Mouse (Mus musculus) spleen, adult 2 months (tissue): ENCODE measurements at regions not wholly inside any gene's neighbourhood (a gene's known extent, or its start where the extent isn't known, plus 50 kb on each side); places are given as distances from the start of the nearest gene placed in this dataset.

Experiments
- DNase-seq, 2 experiments: peaks; one replicate each; pipeline versions ENCODE4 v3.0.0 to v3.0.0-alpha.2; 2012 to 2021; ENCODE audit warnings: low spot score in 2 of 2, low read depth in 1 of 2
- H3K27ac ChIP-seq: fragments of 200-500 bp; 2 replicates; pipeline ENCODE4 v1.5.1; 2012; ENCODE audit warnings: low read length, inconsistent platforms; ENCODE audit not compliant: insufficient read depth
- H3K27me3 ChIP-seq: fragments of 200-500 bp; 2 replicates; pipeline ENCODE4 v1.6.1; 2012; ENCODE audit warnings: mild to moderate bottlenecking, moderate library complexity, low read length, inconsistent platforms; ENCODE audit not compliant: control insufficient read depth, insufficient read depth
- H3K36me3 ChIP-seq: fragments of 200-500 bp; 2 replicates; pipeline ENCODE4 v1.6.1; 2012; ENCODE audit warnings: mild to moderate bottlenecking, low read length, inconsistent platforms; ENCODE audit not compliant: control insufficient read depth, insufficient read depth
- H3K4me1 ChIP-seq: fragments of 200-500 bp; 2 replicates; pipeline ENCODE4 v1.6.1; 2011; ENCODE audit warnings: inconsistent platforms; ENCODE audit not compliant: control insufficient read depth, insufficient read depth, insufficient read length
- H3K4me3 ChIP-seq: fragments of 200-500 bp; 2 replicates; pipeline ENCODE4 v1.5.1; 2011; ENCODE audit warnings: mild to moderate bottlenecking, inconsistent platforms; ENCODE audit not compliant: insufficient read depth, insufficient read length; ENCODE audit errors: extremely low read depth
- CTCF ChIP-seq: fragments of 200-500 bp; IDR thresholded peaks from 2 replicates; pipeline ENCODE4 v1.5.1; 2011; ENCODE audit warnings: mild to moderate bottlenecking, inconsistent platforms; ENCODE audit not compliant: insufficient read depth, insufficient read length, insufficient replicate concordance; ENCODE audit errors: extremely low read depth
- POLR2A ChIP-seq: fragments of 200-500 bp; IDR thresholded peaks from 2 replicates; pipeline ENCODE4 v1.6.1; 2011; ENCODE audit warnings: low read depth, low read length, inconsistent platforms
- WGBS: fragments of 180-500 bp; shearing (Covaris S2); methylation state at CpG from one replicate; pipeline ENCODE4 v1.1.7; 2018; 5-methylcytosine and 5-hydroxymethylcytosine counted together

DNA sequence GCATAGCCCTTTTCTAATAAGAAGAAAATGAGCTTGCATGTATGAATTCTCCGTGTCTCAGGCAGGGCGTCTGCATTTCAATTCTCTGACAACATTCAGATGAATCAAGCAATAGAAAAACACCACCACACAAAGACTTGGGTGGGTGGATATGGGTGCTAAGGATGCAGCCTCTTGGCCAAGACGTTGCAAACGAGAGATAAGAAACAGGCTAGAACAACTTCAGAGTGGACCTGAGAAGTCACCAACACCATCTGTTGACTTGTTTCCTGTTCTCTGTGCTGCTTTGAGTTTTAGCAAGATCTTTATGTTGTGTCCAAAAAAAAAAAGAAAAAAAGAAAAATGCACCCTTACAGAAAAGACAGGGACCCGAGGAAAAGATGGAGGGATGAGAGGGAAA is 277.0 kb downstream of the Gxylt1 start:
- no peak for TF ChIP-seq POLR2A
- TF ChIP-seq CTCF = no peak
- WGBS = 14% methylated on average over 5 of the region's 5 CpGs
- Histone ChIP-seq H3K27me3 (no peaks in the 10 kb centered on the region), H3K36me3 (no peaks in the 10 kb centered on the region), H3K4me1 (no peaks in the 10 kb centered on the region), H3K4me3 (no peak overlapping the region), H3K27ac (no peak overlapping the region)
- no peak for DNase-seq

GRCm38 (mm10) chr15:92994191-92994671 is 280.7 kb downstream of the Gxylt1 start:
- H3K4me3 ChIP-seq = no peak overlapping the region
- H3K27ac ChIP-seq = no peak overlapping the region
- WGBS = 62% methylated on average over 11 of the region's 11 CpGs
- H3K4me1 ChIP-seq = no peaks in the 10 kb centered on the region
- H3K36me3 ChIP-seq = no peaks in the 10 kb centered on the region
- TF ChIP-seq POLR2A = no peak
- no peak for DNase-seq
- no peaks in the 10 kb centered on the region for H3K27me3 ChIP-seq

GRCm38 (mm10) chr15:92993538-92994190 is 281.3 kb downstream of the Gxylt1 start:
- no peaks in the 10 kb centered on the region for H3K4me1 ChIP-seq
- no peak overlapping the region for H3K4me3 ChIP-seq
- H3K27ac ChIP-seq = no peak overlapping the region
- TF ChIP-seq CTCF (no peak), POLR2A (no peak)
- WGBS = 68% methylated on average over 6 of the region's 6 CpGs
- H3K36me3 ChIP-seq = no peaks in the 10 kb centered on the region
- H3K27me3 ChIP-seq = no peaks in the 10 kb centered on the region
- no peak for DNase-seq

- Histone ChIP-seq H3K36me3 (no peaks in the 10 kb centered on the region), H3K4me3 (no peak overlapping the region), H3K27ac (no peak overlapping the region), H3K27me3 (no peaks in the 10 kb centered on the region), H3K4me1 (no peaks in the 10 kb centered on the region)
- DNase-seq = no peak
- WGBS = 86% methylated on average over 4 of the region's 4 CpGs
- no peak for TF ChIP-seq POLR2A
- no peak for TF ChIP-seq CTCF
Observed at GRCm38 (mm10) chr15:92975774-92976173, 299.2 kb downstream of the Gxylt1 start.

GRCm38 (mm10) chr15:92974931-92975330 is 300.0 kb downstream of the Gxylt1 start:
- H3K27ac ChIP-seq = no peak overlapping the region
- TF ChIP-seq CTCF = no peak
- no peak for TF ChIP-seq POLR2A
- H3K36me3 ChIP-seq = no peaks in the 10 kb centered on the region
- DNase-seq = no peak
- no peaks in the 10 kb centered on the region for H3K4me1 ChIP-seq
- WGBS = 72% methylated on average over 3 of the region's 3 CpGs
- H3K4me3 ChIP-seq = no peak overlapping the region
- no peaks in the 10 kb centered on the region for H3K27me3 ChIP-seq

- WGBS = 87% methylated on average over 9 of the region's 9 CpGs
- no peak overlapping the region for H3K27ac ChIP-seq
- no peaks in the 10 kb centered on the region for H3K36me3 ChIP-seq
- TF ChIP-seq POLR2A (no peak), CTCF (no peak)
- H3K4me1 ChIP-seq = no peaks in the 10 kb centered on the region
- H3K4me3 ChIP-seq = no peak overlapping the region
- no peak for DNase-seq
- no peaks in the 10 kb centered on the region for H3K27me3 ChIP-seq
Observed at GRCm38 (mm10) chr15:92973651-92974229, 301.2 kb downstream of the Gxylt1 start.

- Histone ChIP-seq H3K27me3 (no peaks in the 10 kb centered on the region), H3K4me1 (no peaks in the 10 kb centered on the region), H3K4me3 (no peak overlapping the region), H3K36me3 (no peaks in the 10 kb centered on the region), H3K27ac (no peak overlapping the region)
- no peak for TF ChIP-seq CTCF
- no peak for TF ChIP-seq POLR2A
- no peak for DNase-seq
- WGBS = 92% methylated on average over 1 of the region's 1 CpGs
Observed at GRCm38 (mm10) chr15:92965556-92965955, 309.4 kb downstream of the Gxylt1 start.
